Mouse (Mus musculus) myocyte (in vitro differentiated cells): ENCODE measurements at regions not wholly inside any gene's neighbourhood (a gene's known extent, or its start where the extent isn't known, plus 50 kb on each side); places are given as distances from the start of the nearest gene placed in this dataset.

Experiments used
- CEBPB ChIP-seq: IDR thresholded peaks from 2 replicates; pipeline ENCODE4 v1.6.1; 2011; ENCODE audit warnings: mild to moderate bottlenecking, moderate library complexity; ENCODE audit not compliant: poor library complexity, insufficient read depth, severe bottlenecking
- E2F4 ChIP-seq: IDR thresholded peaks from one replicate; pipeline ENCODE4 v1.6.1; 2011; ENCODE audit warnings: mild to moderate bottlenecking, control low read depth, moderate library complexity; ENCODE audit not compliant: insufficient read depth
- MAX ChIP-seq: IDR thresholded peaks from one replicate; pipeline ENCODE4 v1.6.1; 2011; ENCODE audit warnings: low read depth, mild to moderate bottlenecking, control low read depth
- MYOD1 ChIP-seq, 3 experiments: IDR thresholded peaks; one replicate each; pipeline ENCODE4 v1.6.1; 2011; ENCODE audit warnings: control low read depth in 2 of 3, low read depth in 2 of 3, mild to moderate bottlenecking in 2 of 3, moderate library complexity in 1 of 3; ENCODE audit not compliant: insufficient read length in 2 of 3, control insufficient read depth in 1 of 3
- MYOG ChIP-seq, 3 experiments: IDR thresholded peaks; one replicate each; pipeline ENCODE4 v1.6.1; 2011; ENCODE audit warnings: control low read depth in 2 of 3, low read depth in 2 of 3, mild to moderate bottlenecking in 2 of 3; ENCODE audit not compliant: insufficient read length in 2 of 3, control insufficient read depth in 1 of 3, insufficient read depth in 1 of 3
- POLR2A ChIP-seq: IDR thresholded peaks from one replicate; pipeline ENCODE4 v1.6.1; 2011; ENCODE audit warnings: low read depth, mild to moderate bottlenecking, control low read depth, moderate library complexity; ENCODE audit not compliant: insufficient read length
- POLR2AphosphoS2 ChIP-seq: IDR thresholded peaks from one replicate; pipeline ENCODE4 v1.6.1; 2011; ENCODE audit warnings: low read depth, control low read depth; ENCODE audit not compliant: insufficient read length
- REST ChIP-seq: IDR thresholded peaks from one replicate; pipeline ENCODE4 v1.6.1; 2011; ENCODE audit warnings: mild to moderate bottlenecking, control low read depth, moderate library complexity; ENCODE audit not compliant: insufficient read depth, insufficient read length
- SRF ChIP-seq: IDR thresholded peaks from one replicate; pipeline ENCODE4 v1.6.1; 2011; ENCODE audit warnings: low read depth; ENCODE audit not compliant: control insufficient read depth, insufficient read length
- TCF12 ChIP-seq: IDR thresholded peaks from one replicate; pipeline ENCODE4 v1.6.1; 2011; ENCODE audit warnings: mild to moderate bottlenecking, control low read depth; ENCODE audit not compliant: poor library complexity, insufficient read depth, severe bottlenecking
- TCF3 ChIP-seq: IDR thresholded peaks from one replicate; pipeline ENCODE4 v1.6.1; 2011; ENCODE audit warnings: low read depth, control low read depth; ENCODE audit not compliant: insufficient read length
- USF1 ChIP-seq: IDR thresholded peaks from one replicate; pipeline ENCODE4 v1.6.1; 2011; ENCODE audit warnings: low read depth, mild to moderate bottlenecking, control low read depth, moderate library complexity

DNA sequence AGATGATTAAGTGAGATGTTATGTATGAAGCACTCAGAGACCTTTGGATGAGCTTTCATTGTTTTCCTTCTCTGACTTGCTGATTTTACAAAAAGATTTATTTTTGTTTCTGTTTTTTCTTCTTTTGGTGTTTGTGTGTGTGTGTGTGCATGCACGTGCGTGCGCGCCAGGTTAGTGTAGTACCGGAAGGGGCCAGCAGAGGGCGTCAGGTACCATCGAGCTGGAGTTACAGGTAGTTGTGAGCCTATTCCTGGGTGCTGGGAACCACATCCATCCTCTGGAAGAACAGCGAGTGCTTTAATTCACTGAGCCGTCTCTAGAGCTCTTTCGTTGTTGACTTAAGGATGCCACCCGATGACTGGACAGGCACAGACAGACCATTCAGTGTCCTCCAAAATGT, 93.2 kb downstream of the 4931417E11Rik start:
- TF ChIP-seq SRF: no peak
- TF ChIP-seq USF1: no peak
- TF ChIP-seq E2F4: no peak
- no peak for TF ChIP-seq MYOD1 (IDR thresholded peaks at IDR 0.05; ENCODE audit: control insufficient read depth in 1 of 3, insufficient read length in 2 of 3, low read depth in 2 of 3)
- no peak for TF ChIP-seq MAX
- TF ChIP-seq POLR2A: no peak
- TF ChIP-seq CEBPB: no peak
- TF ChIP-seq REST: no peak
- no peak for TF ChIP-seq POLR2AphosphoS2
- TF ChIP-seq TCF3: no peak
- no peak for TF ChIP-seq TCF12
- no peak for TF ChIP-seq MYOG (IDR thresholded peaks at IDR 0.05; ENCODE audit: control insufficient read depth in 1 of 3, insufficient read depth in 1 of 3, insufficient read length in 2 of 3, low read depth in 2 of 3)
